Mouse (Mus musculus) kidney, adult 2 months (tissue): ENCODE measurements at regions not wholly inside any gene's neighbourhood (a gene's known extent, or its start where the extent isn't known, plus 50 kb on each side); places are given as distances from the start of the nearest gene placed in this dataset.

ENCODE experiments used
- CTCF ChIP-seq: fragments of 200-500 bp; conservative IDR thresholded peaks from 2 replicates; pipeline ENCODE4 v1.5.1; 2011; ENCODE audit warnings: low read depth, mild to moderate bottlenecking, control low read depth, low read length, moderate library complexity, mixed read lengths; ENCODE audit not compliant: insufficient read depth, insufficient read length
- POLR2A ChIP-seq: fragments of 200-500 bp; IDR thresholded peaks from one replicate; pipeline ENCODE4 v1.6.1; 2011; ENCODE audit warnings: low read depth, low read length, control low read depth

DNA sequence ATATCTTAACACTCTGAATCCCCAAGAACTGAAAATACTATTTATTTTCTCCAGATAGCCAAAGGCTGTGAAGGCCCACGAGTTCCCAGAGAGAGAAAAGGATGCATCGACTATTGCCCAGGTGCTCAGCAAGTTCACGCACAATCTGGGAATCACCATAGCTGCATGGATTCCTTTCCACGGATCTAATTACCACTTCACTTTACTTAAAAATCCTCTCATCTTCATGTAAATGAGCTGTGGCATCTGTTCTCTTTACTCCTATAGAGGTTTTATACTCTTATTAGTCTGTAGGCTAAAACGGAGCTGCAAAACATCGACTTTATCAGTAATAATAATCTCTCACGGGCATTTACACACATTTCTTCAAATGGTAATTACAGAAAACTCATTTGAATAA, 299.6 kb upstream of the Luzp2 start:
- no peak for TF ChIP-seq CTCF
- no peak for TF ChIP-seq POLR2A
